Mouse (Mus musculus): ENCODE results near the gene Strbp.
A peak's percentile ranks its signal among the peaks of the same experiment; 100 is the strongest.

Strbp gene

DNA sequence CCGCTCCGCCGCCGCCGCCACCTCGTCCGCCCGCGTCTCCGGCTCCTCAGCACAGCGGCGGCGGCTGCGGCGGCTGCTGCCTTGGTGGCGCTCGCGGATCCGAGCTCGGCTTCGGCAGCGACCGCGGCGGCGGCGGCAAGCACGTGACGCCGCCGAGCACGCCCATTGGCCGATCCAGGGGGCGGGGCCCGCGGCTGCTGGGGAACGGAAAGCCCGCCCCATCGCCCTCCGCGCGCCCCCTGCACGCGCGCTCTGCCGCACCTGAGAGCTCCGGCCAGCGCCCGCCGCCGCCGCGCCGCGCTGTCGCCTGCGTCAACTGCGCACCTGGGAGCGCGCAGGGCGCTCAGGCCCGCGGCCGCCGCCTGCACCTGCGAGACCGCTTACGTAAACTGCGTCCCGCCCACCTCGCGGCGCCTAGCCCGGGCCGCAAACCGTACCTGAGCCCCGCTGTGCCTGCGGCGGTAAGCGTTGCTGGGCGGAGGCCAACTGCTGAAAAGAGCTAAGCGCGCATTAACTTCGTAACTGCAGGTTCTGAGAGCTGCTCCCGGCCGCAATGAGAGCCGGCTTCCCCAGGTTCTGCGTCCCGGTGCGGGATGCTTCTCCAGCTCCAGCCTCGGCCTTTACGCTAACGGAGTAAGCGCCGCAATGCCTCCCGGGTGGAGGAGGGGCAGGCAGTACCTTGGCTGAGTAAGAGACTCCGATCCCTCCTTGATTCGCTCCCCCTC, at the start of gene Strbp:
Strbp (minus strand) TSS at position 630 of the 725 bp plus-strand sequence.
- peak; percentile 42 for DNase-seq (ENCODE audit: extremely low spot score, low read depth, low spot score)

DNA sequence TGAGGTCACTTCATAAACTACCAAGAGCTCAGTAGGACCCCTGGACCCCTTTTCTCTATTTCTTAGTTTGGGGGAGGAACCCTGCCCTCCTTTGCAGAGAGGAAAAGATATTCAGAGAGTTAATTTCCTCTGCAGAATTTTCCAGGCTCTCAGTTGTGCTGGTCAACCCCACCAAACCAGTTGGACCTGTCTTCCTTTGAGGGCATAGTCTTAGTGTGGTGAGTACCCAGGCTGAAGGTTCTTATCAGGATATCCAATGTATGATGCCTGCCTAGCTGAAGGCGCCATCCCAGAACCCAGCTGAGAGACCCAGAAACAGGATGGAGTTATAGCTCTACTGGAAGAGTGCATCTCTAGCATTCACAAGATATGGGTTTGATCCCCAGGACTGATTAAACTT, 47.5 kb upstream of the Strbp start:
- DNase-seq (ENCODE audit: extremely low spot score, low read depth, low spot score), result no peak

DNA sequence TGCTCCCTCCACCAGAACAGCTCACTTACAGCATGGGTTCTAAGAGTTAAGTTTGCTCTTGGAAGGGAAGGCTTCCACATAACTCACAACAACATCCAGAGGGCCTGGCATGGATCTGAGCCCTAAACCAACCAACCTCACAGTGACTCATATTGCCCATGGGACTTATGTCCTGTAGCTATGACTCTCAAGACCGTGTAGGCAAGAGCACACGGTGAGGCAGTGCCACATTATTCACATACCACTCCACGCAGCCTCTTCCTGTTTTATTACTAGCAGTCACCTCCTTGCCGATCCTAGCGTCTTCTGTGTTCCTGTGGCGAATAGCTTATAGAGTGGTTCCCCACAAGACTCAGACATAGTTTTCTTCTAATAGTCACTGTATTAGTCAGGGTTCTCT, 45.7 kb upstream of the Strbp start:
- no peak for DNase-seq (ENCODE audit: extremely low spot score, low read depth, low spot score)

DNA sequence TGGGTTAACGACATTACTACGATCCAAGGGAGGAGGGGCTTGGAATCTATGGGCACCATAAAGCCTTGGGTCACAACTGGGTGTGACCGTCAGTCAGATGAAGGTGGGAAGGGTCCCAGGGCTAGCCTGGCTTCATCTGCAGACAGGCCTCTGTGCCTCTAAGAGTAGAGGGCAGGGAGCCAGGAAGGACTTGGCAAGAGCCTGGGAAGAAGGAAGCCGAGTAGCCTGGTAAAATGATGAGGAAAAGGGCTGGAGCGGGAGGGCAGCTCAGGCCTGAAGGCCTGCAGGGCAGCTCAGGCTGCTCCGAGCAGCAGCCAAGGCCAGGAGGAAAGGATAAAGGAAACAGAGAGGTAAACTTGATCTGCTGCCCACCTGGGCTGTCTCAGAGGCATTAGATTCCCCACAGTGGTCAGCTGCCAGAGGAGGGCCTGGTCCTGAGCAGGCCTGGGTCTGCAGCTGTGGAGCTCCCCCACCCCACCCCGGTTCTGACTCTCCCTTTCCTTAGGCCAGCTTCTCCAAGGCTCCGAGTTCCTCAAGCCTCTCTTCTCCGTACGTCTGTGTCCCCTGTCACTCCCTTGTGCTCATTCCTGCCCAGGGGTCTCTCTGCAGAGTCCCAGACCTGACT, 44.9 kb upstream of the Strbp start:
- DNase-seq (ENCODE audit: extremely low spot score, low read depth, low spot score), result no peak

DNA sequence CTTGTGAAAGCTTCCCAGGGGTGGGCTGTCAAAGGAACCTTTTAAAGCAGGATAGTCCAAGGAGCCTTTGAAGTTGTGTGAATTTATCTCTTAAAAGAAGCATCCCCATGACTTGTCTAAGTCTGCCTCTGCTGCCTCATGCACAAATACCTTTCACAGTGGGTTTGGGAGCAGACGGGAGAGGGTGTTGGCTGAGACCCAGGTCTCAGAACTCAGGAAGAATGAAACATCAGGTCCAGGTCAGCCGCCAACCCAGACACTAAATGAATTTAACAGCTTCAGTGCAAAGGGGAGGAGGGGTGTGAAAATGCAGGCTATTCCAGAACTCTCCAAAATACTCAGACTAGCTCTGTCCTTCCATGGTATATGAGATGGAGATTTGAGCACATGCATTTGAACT, 44.2 kb upstream of the Strbp start:
- no peak for DNase-seq (ENCODE audit: extremely low spot score, low read depth, low spot score)

DNA sequence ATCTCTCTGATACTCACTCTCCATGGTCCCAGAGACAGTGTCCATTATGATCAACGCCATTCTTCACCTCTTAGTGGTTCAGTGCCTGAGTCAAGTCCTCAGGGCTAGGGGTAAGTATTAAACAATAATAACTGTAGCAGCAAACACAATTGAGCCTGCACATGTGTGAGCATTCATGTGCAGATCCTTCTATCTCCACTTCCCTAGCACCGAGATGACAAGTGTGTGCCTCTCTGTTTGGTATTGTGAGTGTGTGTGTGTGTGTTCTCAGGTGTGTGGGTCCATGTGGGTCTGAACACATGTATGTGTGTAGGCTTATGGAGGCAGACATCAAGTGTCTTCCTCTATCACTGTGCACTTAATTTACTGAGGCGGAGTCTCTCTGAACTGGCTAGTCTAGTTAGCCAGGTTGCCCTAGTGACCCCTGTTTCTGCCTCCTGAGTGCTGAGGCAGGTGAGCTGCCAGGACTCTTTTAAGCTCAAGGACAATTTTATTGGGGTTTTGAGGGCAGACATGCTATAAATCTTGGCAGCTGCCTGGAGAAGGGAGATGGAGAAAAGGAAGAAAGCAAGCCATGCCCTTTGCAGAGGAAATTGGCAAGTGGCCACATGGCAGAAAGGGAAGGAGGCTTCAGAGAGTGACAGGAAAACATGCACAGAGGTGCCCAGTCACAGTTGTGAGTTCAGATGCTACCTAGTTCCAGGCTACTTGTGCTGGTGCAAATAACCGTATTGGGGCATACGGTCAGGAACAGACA, 42.8 kb upstream of the Strbp start:
- no peak for DNase-seq (ENCODE audit: extremely low spot score, low read depth, low spot score)

DNA sequence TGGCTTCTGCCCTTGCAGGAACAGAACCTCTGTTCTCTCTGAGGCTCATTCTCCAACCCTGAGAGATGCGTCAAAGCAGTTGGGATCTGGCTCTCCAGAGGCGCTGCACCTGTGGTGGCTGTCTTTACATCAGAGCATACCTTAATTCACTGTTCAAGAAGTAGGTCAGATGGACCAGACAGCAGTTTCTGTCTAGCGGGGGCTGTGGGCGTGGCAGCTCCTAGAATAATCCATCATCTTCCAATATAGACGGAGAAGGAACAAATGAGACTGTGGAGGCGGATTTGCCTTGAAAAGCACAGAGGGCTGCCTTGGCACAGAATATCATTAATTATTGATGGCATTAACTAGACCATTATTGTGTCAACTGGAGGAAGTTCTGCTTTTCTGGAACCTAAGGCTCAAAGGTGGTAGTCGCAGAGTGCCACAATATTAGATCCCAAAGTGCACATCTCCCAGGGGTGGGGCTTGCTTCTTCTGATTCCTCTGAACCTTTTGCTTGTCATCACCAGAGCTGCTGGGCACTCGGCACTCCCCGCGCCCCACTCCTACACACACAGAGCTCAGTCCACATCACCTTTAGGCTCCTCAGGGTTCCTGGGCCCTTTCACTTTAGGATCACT, 41.2 kb upstream of the Strbp start:
- no peak for DNase-seq (ENCODE audit: extremely low spot score, low read depth, low spot score)

DNA sequence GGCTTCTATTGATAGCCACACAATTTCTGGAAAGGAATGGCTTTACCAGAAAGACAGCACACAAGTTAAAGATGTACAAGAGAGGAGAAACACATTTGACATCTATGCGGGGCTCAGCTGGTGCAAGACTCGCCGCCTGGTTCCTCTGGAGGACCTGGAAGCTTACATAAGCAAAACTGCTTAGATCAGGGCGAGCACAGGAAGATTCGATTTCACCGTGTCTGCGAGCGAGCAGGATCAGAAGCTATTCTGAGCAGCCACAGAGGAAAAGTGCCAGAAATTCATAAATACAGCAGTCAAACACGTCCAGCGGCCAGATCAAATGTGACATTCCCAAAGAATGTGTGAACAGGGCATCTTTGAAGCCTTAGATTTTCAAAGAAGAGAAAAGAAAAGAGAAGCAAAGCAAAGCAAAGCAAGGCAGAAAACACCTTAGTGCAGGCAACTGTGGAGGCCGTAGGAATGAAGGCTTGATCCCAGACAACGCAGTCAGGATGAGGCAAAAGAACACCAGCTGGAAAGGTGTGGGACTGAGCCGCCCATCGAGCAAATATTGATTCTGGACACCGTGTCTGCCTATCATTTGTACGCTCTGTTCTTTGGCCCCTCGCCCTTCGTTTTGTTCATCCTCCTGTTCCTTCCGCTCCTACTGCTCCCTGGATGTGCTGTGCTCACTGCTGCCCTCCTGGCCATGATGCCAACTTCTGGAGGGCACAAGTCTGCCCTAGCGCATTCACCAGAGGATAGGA, 38.3 kb upstream of the Strbp start:
- no peak for DNase-seq (ENCODE audit: extremely low spot score, low read depth, low spot score)

DNA sequence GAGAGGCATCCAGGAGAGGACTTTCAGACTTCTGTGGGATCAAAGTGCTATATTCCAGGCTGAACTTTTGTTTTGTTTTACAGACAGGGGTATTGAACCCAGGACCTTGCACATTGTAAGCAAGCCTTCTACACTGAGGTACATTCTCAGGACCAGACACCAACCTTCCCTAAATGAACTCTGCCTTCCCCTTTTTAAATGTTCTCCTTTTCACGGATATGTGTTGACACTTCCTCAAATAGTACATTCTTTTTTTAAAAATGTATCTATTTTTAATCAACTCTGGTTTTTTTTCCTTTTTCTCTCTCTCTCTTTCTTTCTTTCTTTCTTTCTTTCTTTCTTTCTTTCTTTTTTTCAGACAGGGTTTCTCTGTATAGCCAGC, 32.1 kb upstream of the Strbp start:
- no peak for DNase-seq (ENCODE audit: extremely low spot score, low read depth, low spot score)

DNA sequence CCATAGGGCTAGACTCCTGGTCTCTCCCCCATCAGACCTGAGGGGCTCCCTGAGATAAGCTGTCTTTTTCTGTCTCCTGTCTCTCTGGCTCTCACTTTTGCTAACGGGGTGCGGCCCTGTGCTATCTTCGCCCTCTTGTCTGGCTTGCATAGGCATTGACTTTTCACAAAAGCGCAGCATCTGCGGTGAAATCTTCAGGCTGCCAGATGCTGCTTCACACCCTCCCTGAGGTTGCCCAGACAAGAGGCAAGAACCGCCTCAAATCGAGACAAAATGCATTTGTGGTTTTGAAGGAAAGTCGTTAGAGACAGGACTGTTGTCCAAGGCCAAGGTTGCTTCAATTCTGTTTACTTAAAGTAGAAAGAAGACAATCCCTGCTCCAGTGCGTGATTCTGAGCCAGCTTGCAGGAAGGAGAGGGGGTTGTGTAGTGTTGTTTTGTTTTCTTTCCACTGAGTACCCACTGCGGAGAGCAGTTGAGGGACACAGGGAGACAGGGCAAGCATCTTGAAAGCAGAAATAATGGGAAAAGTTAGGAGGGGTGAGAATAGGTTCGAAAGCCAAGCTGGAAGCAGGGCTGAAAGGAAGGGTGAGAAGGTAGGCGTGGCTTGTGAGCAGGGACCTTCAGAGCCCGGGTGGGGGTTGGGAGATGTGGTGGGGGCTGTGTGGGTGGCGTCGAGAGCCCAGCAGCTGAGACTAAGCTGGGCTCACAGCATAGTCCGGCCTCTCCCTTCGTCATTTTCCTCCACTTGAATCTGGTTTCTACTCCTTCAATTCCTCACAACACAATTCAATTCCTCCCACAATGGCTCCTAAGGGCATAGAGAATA, 31.5 kb upstream of the Strbp start:
- DNase-seq (ENCODE audit: extremely low spot score, low read depth, low spot score), result no peak

DNA sequence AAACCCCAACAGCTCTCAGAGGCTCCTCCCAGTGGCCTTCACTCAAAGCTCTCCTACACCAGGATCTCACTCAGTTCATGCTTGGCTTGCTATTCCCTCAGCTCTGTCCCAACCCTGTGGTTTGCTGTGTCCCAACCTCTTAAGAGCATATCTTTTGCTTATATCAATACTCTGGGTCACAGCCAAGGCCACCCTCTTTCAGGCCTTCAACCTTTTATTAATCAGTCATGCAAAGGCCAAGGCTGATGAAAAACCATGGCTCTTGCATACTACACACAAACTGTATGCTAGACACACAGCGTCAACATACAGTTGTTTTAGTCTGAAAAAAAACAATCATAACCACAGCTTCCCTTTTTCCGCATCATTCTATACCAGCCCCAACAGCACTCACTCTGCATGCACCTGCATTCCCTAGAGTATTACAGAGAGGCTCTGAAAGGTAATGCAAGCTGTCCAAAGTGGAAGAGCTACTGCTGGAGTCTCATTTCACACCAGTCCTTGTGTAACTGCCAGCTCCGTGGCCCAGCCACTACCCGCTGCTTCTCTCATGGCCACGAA, 27.7 kb upstream of the Strbp start:
- DNase-seq (ENCODE audit: extremely low spot score, low read depth, low spot score), result no peak

DNA sequence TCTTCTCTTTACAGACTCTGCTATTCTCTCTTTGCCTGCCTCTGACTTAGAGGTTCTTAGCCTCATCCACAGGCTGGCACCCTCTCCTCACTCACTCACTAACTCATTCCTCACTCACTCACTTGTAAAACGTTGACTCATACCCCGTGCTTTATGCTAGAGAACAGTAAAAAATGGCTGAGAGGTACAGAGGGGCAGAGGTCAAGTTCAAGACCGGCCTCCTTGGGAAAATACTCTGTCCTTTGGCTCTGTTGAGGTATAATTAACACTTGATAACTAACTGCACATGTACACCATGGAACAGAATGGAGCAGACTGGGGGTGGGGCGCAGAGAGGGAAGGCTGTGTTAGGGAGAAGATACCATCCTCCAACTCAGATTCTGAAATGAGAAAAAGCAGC, 20.6 kb upstream of the Strbp start:
- DNase-seq (ENCODE audit: extremely low spot score, low read depth, low spot score), result no peak

DNA sequence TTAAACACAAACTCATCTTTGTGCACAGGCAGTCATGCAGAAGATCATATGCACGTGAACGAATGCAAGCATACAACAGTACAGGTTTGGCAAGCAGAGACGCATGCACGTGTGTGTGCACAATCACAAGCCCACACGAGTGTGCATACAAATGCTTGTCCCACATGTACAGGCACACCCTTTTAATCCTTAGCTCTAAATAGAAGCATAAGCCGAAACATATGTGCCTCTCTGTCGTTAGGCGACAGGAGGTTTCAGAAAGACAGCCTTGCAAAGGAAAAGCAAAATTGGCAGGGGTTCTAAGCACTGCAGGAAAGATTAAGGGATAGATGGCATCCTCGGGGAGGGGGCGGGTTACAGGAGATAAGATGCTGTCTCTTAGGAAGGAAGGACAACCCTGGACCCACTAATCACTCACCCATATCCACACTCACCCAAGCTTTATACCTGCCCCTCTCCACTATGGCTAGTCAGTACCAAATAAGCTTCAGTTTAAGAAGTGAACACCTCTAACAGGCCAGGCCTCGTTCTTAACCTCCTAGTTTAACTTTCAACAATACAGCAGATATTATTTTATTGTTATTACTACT, 19.9 kb upstream of the Strbp start:
- DNase-seq (ENCODE audit: extremely low spot score, low read depth, low spot score), result no peak

DNA sequence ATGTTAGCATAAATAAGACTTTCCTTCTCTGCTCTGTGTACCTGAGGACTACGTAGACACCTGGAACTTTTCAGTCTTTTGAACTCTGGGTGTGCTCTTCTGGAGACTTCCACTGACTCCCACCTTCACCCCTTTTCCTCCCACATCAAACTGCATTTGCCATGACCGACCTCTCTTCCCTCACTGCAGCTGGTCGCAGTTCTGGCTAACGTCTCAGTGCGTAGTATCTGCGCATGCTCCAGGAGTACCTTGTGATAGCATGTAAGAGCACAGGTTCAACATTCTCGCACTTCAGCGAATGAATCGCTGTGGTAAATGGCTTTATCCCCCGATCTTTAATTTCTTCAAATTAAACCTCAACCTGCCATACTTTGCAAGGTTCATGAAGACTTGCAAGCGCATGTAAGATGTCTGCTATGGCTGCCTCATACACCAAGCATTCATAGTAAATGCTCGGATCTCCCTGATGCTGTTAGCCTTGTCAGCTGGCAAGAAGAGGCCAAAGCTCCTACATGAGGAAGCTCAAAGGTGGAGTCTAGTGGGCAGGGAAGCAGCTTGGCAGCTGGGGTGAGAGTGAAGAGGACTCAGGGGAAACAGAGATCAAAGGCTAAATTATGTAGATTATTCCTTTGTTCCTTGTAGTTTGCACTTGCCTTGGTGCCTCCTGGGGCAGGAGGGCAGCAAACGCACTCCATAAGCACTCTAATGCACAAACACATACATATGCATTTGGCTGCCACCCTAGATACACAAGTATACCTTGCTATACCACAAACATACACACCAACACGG, 19.2 kb upstream of the Strbp start:
- no peak for DNase-seq (ENCODE audit: extremely low spot score, low read depth, low spot score)

DNA sequence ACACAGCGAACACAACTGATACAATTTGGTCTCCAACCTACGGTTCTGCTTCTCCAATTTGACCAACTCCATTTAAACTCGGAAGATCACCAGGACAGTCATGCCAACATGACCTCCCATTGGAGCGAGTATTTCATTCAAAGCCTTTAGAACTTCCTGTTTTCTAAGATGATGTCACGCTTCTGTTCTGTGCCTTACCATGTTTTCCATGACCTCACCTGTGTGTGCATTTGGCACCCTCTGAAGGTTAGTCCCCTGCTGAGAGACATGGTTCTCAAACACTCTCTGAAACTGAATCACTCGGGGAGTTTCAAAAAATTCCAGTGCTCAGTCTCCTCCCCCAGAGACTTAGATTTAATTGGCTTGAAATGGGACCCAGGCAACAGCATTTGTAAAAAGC, 12.6 kb upstream of the Strbp start:
- no peak for DNase-seq (ENCODE audit: extremely low spot score, low read depth, low spot score)

DNA sequence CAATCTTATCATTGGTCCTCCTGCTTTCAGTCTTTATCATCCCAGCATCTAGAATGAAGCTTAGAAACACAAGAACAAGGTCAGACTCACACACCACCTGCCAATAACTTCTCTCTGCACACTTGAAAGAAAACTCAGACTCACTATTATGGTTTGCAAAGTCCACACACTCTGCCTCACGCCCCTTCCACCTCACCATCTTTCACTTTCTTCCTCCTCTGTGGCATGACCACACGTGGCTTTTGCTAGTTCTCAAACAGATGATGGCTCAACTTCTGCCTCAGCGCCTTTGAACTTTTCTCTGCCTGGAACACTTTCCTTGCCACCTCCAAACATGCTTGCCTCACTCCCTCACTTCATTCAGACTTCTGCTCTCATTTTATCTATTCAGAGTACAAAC, 11.7 kb upstream of the Strbp start:
- DNase-seq (ENCODE audit: extremely low spot score, low read depth, low spot score), result no peak

DNA sequence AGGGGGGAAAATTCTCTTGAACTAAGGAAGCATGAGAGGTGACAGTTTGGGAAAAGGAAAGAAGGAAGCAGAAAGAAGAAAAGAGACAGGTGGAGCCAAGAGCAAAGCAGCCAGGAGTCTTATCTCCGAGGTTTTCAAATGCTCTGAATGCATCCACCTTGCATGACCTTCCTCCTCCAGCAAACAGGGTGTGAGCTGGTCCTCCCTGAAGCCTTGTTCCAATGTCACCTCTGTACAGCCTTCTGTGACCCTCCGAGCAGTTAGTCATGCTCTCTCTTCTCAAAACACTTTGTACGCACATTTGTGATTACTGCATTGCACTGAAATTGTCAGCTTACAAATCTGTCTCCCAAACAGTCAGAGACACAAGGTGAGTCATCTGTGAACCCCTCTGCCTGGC, 9.4 kb upstream of the Strbp start:
- DNase-seq (ENCODE audit: extremely low spot score, low read depth, low spot score), result no peak

DNA sequence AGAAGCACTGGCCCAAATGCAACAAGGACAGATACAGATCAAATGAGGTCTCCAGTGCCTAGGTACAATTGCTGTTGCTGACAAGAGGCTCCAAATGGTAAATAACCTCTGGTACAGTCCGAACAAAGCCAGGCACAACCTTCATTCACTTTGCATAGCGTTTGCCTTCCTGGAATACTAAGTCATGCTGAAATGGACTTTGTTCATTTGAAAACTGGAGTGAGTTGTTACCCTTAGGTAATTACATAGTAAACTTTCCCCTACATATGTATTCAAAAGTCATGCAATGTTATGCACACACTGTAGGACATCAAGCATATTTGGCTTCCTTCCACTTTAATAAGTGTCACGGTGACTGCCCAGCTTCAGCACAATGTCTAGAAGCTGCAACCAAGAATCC, 5.2 kb upstream of the Strbp start:
- no peak for DNase-seq (ENCODE audit: extremely low spot score, low read depth, low spot score)

Measured in hindlimb bud, embryonic 11.5 days (tissue).